Comparison of ENCODE assay signal across 23 mouse cellular contexts in genomic region chr11:105464430-105464967, GRCm38 (mm10). TPM values are rescaled to one million over a fixed set of nuclear protein-coding genes. Genes with fewer than 3 reads are reported as not detected.
DNase-seq lines count a peak whose midpoint lies in the region; ATAC-seq lines count a peak whose summit lies in the region.
"Had no signal": no experiment of that assay in that cellular context is flagged by ENCODE, and none has a peak within 500 bp of the region (broad histone marks: within the 10 kb centered on the region; RNA-seq: fewer than 3 reads in every experiment).

No protein-coding gene starts in this region.

- ATAC-seq in heart, embryonic 12.5 days (ENCODE audit: insufficient number of reproducible peaks, low FRiP score): no peak
- ATAC-seq in midbrain, embryonic 11.5 days (ENCODE audit: low FRiP score): no peak
- ATAC-seq in midbrain, embryonic 14.5 days (ENCODE audit: low FRiP score, low TSS enrichment): no peak
- ATAC-seq: forebrain, embryonic 14.5 days had no signal

- no peaks in the 10 kb centered on the region for H3K36me3 ChIP-seq in heart, embryonic 12.5 days
- no peaks in the 10 kb centered on the region for H3K36me3 ChIP-seq in midbrain, embryonic 11.5 days (ENCODE audit: control insufficient read depth, insufficient read depth, low read length)
- no peaks in the 10 kb centered on the region for H3K36me3 ChIP-seq in midbrain, embryonic 14.5 days (ENCODE audit: control insufficient read depth, insufficient read depth, low read length)
- H3K36me3 ChIP-seq: forebrain, embryonic 10.5 days had no signal

- H3K4me3 ChIP-seq in heart, embryonic 12.5 days: no peak overlapping the region
- H3K4me3 ChIP-seq in midbrain, embryonic 11.5 days (ENCODE audit: low read depth, low read length): no peak overlapping the region
- no peak overlapping the region for H3K4me3 ChIP-seq in midbrain, embryonic 14.5 days (replicated peaks; ENCODE audit: low read depth, low read length)
- H3K4me3 ChIP-seq: forebrain, embryonic 10.5 days; gastrocnemius, adult 2 months; heart, adult 2 months had no signal

- H3K4me2 ChIP-seq in heart, embryonic 12.5 days: no peak overlapping the region
- H3K4me2 ChIP-seq in midbrain, embryonic 11.5 days: no peak overlapping the region
- no peak overlapping the region for H3K4me2 ChIP-seq in midbrain, embryonic 14.5 days (ENCODE audit: low read length)
- H3K4me2 ChIP-seq: hindbrain, embryonic 14.5 days had no signal

- no peaks in the 10 kb centered on the region for H3K9me3 ChIP-seq in heart, embryonic 12.5 days (replicated peaks)
- no peaks in the 10 kb centered on the region for H3K9me3 ChIP-seq in midbrain, embryonic 11.5 days (ENCODE audit: control insufficient read depth, low read length)
- no peaks in the 10 kb centered on the region for H3K9me3 ChIP-seq in midbrain, embryonic 14.5 days (ENCODE audit: control insufficient read depth, low read length)
- H3K9me3 ChIP-seq: forebrain, embryonic 10.5 days had no signal

- H3K27me3 ChIP-seq in heart, embryonic 12.5 days (replicated peaks): no peaks in the 10 kb centered on the region
- H3K27me3 ChIP-seq in midbrain, embryonic 11.5 days (ENCODE audit: control insufficient read depth, insufficient read depth, low read length): no peaks in the 10 kb centered on the region
- H3K27me3 ChIP-seq in midbrain, embryonic 14.5 days (ENCODE audit: control insufficient read depth, insufficient read depth, low read length): no peaks in the 10 kb centered on the region
- H3K27me3 ChIP-seq: CH12.LX had no signal

- H3K27ac ChIP-seq in heart, embryonic 12.5 days (ENCODE audit: poor library complexity, severe bottlenecking): peak overlapping the region; percentile 13
- H3K27ac ChIP-seq in midbrain, embryonic 11.5 days (ENCODE audit: low read depth, low read length): no peak overlapping the region
- H3K27ac ChIP-seq in midbrain, embryonic 14.5 days (replicated peaks; ENCODE audit: low read depth, low read length): no peak overlapping the region
- H3K27ac ChIP-seq: forebrain, embryonic 10.5 days; gastrocnemius, adult 2 months; heart, adult 2 months; hindbrain, embryonic 14.5 days had no signal

- no peak for DNase-seq in heart, adult 9 months (ENCODE audit: low spot score in 2 of 2)
- DNase-seq in layer of hippocampus, adult 11-12 months (ENCODE audit: low spot score): peak; percentile 27
- no peak for DNase-seq in layer of hippocampus, adult 8-10 months (ENCODE audit: low spot score in 2 of 2)
- peak; percentile 80 for DNase-seq in midbrain, embryonic 11.5 days (ENCODE audit: low spot score, missing footprints)
- no peak for DNase-seq in midbrain, embryonic 14.5 days
- peak; percentile 74 for DNase-seq in fibroblast of lung, adult 2 months (ENCODE audit: low read depth)
- DNase-seq in left cerebral cortex, postnatal 4 days: no peak
- DNase-seq: adrenal gland, adult 2 months; adrenal gland, postnatal 25 days; cerebellum, adult 18-20 months; cerebellum, adult 9-11 months; cerebellum, postnatal 36 days; gastrocnemius, adult 2 months; gastrocnemius, postnatal 25 days; heart, adult 2 months; kidney, adult 11 months had no signal

- H3K4me1 ChIP-seq in heart, embryonic 12.5 days (replicated peaks): peaks cover 47% of the 10 kb centered on the region
- H3K4me1 ChIP-seq in midbrain, embryonic 11.5 days (ENCODE audit: control insufficient read depth, insufficient read depth, low read length): peaks cover 5% of the 10 kb centered on the region; the same call in 1 of the 2 replicates
- peaks cover 12% of the 10 kb centered on the region; the same call in 1 of the 2 replicates for H3K4me1 ChIP-seq in midbrain, embryonic 14.5 days (ENCODE audit: control insufficient read depth, insufficient read depth, low read length)

- intact Hi-C loops in left cerebral cortex, postnatal 4 days (cut with DNase I): no loop called here

- 55% methylated on average over 8 of the region's 8 CpGs for WGBS in heart, embryonic 12.5 days
- WGBS in midbrain, embryonic 11.5 days: 67% methylated on average over 8 of the region's 8 CpGs
- WGBS in midbrain, embryonic 14.5 days: 71% methylated on average over 8 of the region's 8 CpGs

- no peak overlapping the region for H3K9ac ChIP-seq in heart, embryonic 12.5 days
- no peak overlapping the region for H3K9ac ChIP-seq in midbrain, embryonic 11.5 days (ENCODE audit: low read length)
- no peak overlapping the region for H3K9ac ChIP-seq in midbrain, embryonic 14.5 days (replicated peaks; ENCODE audit: low read length)
- H3K9ac ChIP-seq: hindbrain, embryonic 14.5 days had no signal

RNA-seq across cellular contexts. Expression of gene March10, which starts 8.0 kb away (rescaled TPM):
- 0.57 TPM in 1 of 2 replicates, not detected in the other for polyA plus RNA-seq in heart, embryonic 12.5 days (2016; fragmentation: Nextera tagmentation; extraction: Ambion mirVana)
- total RNA-seq in layer of hippocampus, adult 8-10 months (2022): 1 to 10 TPM in 1 of 4 experiments, under 1 TPM in 3; 0.27 to 1.3 (median 0.91) TPM
- 0.06 TPM in 1 of 2 replicates, not detected in the other for polyA plus RNA-seq in midbrain, embryonic 11.5 days (2014; fragmentation: Nextera tagmentation; extraction: Ambion mirVana)
- polyA plus RNA-seq in midbrain, embryonic 14.5 days (2014; fragmentation: Nextera tagmentation; extraction: Ambion mirVana): 0.21 and 0.22 TPM in 2 replicates
- total RNA-seq in left cerebral cortex, postnatal 4 days (2021): 1 to 10 TPM; 1.2 to 1.7 TPM
- total RNA-seq: adrenal gland, adult 2 months; adrenal gland, postnatal 25 days; CH12.LX; gastrocnemius, adult 2 months; gastrocnemius, postnatal 25 days; heart, adult 2 months; hematopoietic stem cell, adult 5-6 weeks had no signal
- polyA plus RNA-seq: adrenal gland, adult 2 months; heart, postnatal 0 days had no signal

Comparison
In these comparisons a context has a peak if more than half of its experiments do, and no peak if none do; other contexts are left out.
1. DNase-seq: peak in layer of hippocampus, adult 11-12 months (single experiment), midbrain, embryonic 11.5 days (single experiment) and fibroblast of lung, adult 2 months (single experiment); none in heart, adult 9 months (0 of 2), layer of hippocampus, adult 8-10 months (0 of 2), midbrain, embryonic 14.5 days (single experiment) and left cerebral cortex, postnatal 4 days (single experiment).